18 mouse cellular contexts compared by ENCODE assay signal in genomic region chr17:77651861-77652260, GRCm38 (mm10).
"Had no signal": no experiment of that assay in that cellular context is flagged by ENCODE, and none has a peak within 500 bp of the region (broad histone marks: within the 10 kb centered on the region; RNA-seq: fewer than 3 reads in every experiment).

No protein-coding gene starts in this region.

- H3K36me3 ChIP-seq: limb, embryonic 12.5 days; liver, embryonic 13.5 days; lung, embryonic 15.5 days; neural tube, embryonic 13.5 days had no signal

- H3K4me3 ChIP-seq: limb, embryonic 12.5 days; liver, embryonic 13.5 days; lung, embryonic 15.5 days; megakaryocyte, embryonic 14.5 days; neural tube, embryonic 13.5 days had no signal

- H3K9me3 ChIP-seq: liver, embryonic 13.5 days; lung, embryonic 15.5 days; megakaryocyte, embryonic 14.5 days; neural tube, embryonic 13.5 days had no signal

- H3K4me2 ChIP-seq: limb, embryonic 12.5 days; liver, embryonic 13.5 days; lung, embryonic 15.5 days; neural tube, embryonic 13.5 days had no signal

- H3K4me1 ChIP-seq: limb, embryonic 12.5 days; liver, embryonic 13.5 days; lung, embryonic 15.5 days; megakaryocyte, embryonic 14.5 days; neural tube, embryonic 13.5 days had no signal

- ATAC-seq: liver, postnatal 0 days; midbrain, embryonic 16.5 days had no signal

- H3K9ac ChIP-seq: limb, embryonic 12.5 days; liver, embryonic 13.5 days; liver, postnatal 0 days; lung, embryonic 15.5 days; neural tube, embryonic 13.5 days had no signal

- H3K27me3 ChIP-seq: limb, embryonic 12.5 days; liver, embryonic 13.5 days; lung, embryonic 15.5 days; megakaryocyte, embryonic 14.5 days; neural tube, embryonic 13.5 days had no signal

- DNase-seq: kidney, adult 11 months; kidney, adult 9 months; kidney, postnatal 36 days; layer of hippocampus, adult 9-11 months; layer of hippocampus, postnatal 36 days; liver; liver, embryonic 13.5 days; liver, postnatal 0 days; lung, postnatal 14 days; thymus, postnatal 4 days had no signal

- H3K27ac ChIP-seq: kidney, postnatal 0 days; limb, embryonic 12.5 days; liver, embryonic 13.5 days; lung, embryonic 15.5 days; macrophage; neural tube, embryonic 13.5 days; stomach, postnatal 0 days had no signal
